Mouse (Mus musculus): ENCODE measurements around the gene Igf1r.

DNA sequence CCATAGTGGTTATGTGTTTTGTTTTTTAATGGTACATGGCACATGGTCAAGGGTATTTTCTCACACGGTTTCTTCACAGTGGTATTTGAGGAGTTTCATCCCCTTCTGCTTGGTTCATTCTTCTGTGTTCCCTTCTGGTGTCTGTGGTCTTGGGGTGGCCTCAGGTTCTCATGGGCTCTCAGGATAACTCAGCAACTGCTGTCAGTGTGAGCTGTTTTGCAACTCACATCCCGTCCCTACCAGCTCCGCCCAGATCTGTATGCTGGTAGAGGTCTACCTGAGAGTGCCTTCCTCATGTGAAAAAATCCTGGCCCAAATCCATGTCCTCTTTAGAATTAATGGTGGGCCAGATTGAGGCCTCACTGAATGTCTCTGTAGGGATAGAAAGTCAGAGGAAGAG is 104.4 kb downstream of the Igf1r start:
- TF ChIP-seq EP300 (optimal IDR thresholded peaks at IDR 0.05) (no peak), CTCF (IDR thresholded peaks at IDR 0.05; ENCODE audit: low read depth) (no peak)
